Mouse (Mus musculus): Measurements from ENCODE around the gene Hist1h2ai. TPM values are rescaled to one million over a fixed set of nuclear protein-coding genes. Genes with fewer than 3 reads are reported as not detected.

Hist1h2ai gene
- total and polyA plus RNA-seq, 3 experiments: 6.3 to 880 TPM; not detected in 1

- in situ Hi-C loops (cut with MboI; ENCODE audit: low pct_ligation_motif_present, low pct_unique_long_range_greater_than_20kb, low sequenced_read_pairs): loop anchor here (25.0 kb wide), 2 partner anchors 214 to 336 kb away; partner anchors contain the start of gene Zfp184
- DNase-seq (ENCODE audit: extremely low read depth): no peak
- dilution Hi-C loops (cut with MboI; ENCODE audit: extremely low pct_ligation_motif_present, extremely low pct_unique_long_range_greater_than_20kb, low sequenced_read_pairs): no loop called here
These were observed 7.0 kb downstream of the Hist1h2ai start for GRCm38 (mm10) chr13:21722993-21723836.

GRCm38 (mm10) chr13:21727948-21728572 lies 11.8 kb downstream of the Hist1h2ai start:
- in situ Hi-C loops (cut with MboI; ENCODE audit: low pct_ligation_motif_present, low pct_unique_long_range_greater_than_20kb, low sequenced_read_pairs): loop anchor here (25.0 kb wide), 1 partner anchor 1834 kb away; the partner anchor contains the start of genes Hist1h1d, Hist1h2ad, Hist1h2ae and Hist1h2bf
- dilution Hi-C loops (cut with MboI; ENCODE audit: extremely low pct_ligation_motif_present, extremely low pct_unique_long_range_greater_than_20kb, low sequenced_read_pairs): no loop called here
- no peaks in the 10 kb centered on the region for H3K36me3 ChIP-seq (replicated peaks in 1 of 2; ENCODE audit: control insufficient read depth in 1 of 2, insufficient read depth in 1 of 2, low read length in 1 of 2)
- DNase-seq (ENCODE audit: extremely low read depth): no peak
- H3K9ac ChIP-seq (ENCODE audit: insufficient read depth, low read depth): no peak overlapping the region
- no peak overlapping the region for H3K4me3 ChIP-seq (replicated peaks in 1 of 3; ENCODE audit: low read depth in 2 of 3, low read length in 2 of 3, poor library complexity in 1 of 3)
- no peak overlapping the region for H3K27ac ChIP-seq (ENCODE audit: insufficient read depth, low read depth)
- no peaks in the 10 kb centered on the region for H3K27me3 ChIP-seq (replicated peaks)
- no peaks in the 10 kb centered on the region for H3K79me2 ChIP-seq (replicated peaks; ENCODE audit: control insufficient read depth, extremely low read depth, insufficient read depth, poor library complexity, severe bottlenecking)
- H3K4me1 ChIP-seq (ENCODE audit: control insufficient read depth in 1 of 2, insufficient read depth in 2 of 2): peaks cover under 1 to 7% of the 10 kb centered on the region in 2 experiments; a peak in 3 of 4 replicates
- H3K4me2 ChIP-seq (ENCODE audit: insufficient read depth, low read depth, poor library complexity, severe bottlenecking): no peak overlapping the region
- no peaks in the 10 kb centered on the region for H3K9me3 ChIP-seq (replicated peaks; ENCODE audit: low read length)
- TF ChIP-seq MAZ (IDR thresholded peaks at IDR 0.05; ENCODE audit: low read depth, low read length) (no peak), UBTF (IDR thresholded peaks at IDR 0.05; ENCODE audit: low read depth, low read length) (no peak), HCFC1 (IDR thresholded peaks at IDR 0.05; ENCODE audit: low read depth, low read length) (no peak), CHD2 (IDR thresholded peaks at IDR 0.05; ENCODE audit: low read length) (no peak), MYC (IDR thresholded peaks at IDR 0.05; ENCODE audit: low read depth, low read length) (no peak), ELF1 (IDR thresholded peaks at IDR 0.05; ENCODE audit: low read depth, low read length) (no peak)

More at GRCm38 (mm10) chr13:21722993-21723836, 7.0 kb downstream of the Hist1h2ai start:
- H3K79me2 ChIP-seq (replicated peaks; ENCODE audit: control insufficient read depth, extremely low read depth, insufficient read depth, poor library complexity, severe bottlenecking): no peaks in the 10 kb centered on the region
- peaks cover 2 to 28% of the 10 kb centered on the region in 2 experiments; a peak in 2 of 4 replicates for H3K4me1 ChIP-seq (ENCODE audit: control insufficient read depth in 1 of 2, insufficient read depth in 2 of 2)
- H3K36me3 ChIP-seq (replicated peaks in 1 of 2; ENCODE audit: control insufficient read depth in 1 of 2, insufficient read depth in 1 of 2, low read length in 1 of 2): no peaks in the 10 kb centered on the region
- TF ChIP-seq ZNF384 (IDR thresholded peaks at IDR 0.05; ENCODE audit: low read depth, low read length): peak; percentile 93
- no peak for TF ChIP-seq ZKSCAN1 (IDR thresholded peaks at IDR 0.05; ENCODE audit: borderline replicate concordance, low read depth, low read length)
- 0 out of 2 replicates have a peak, but pooled peaks have one; percentile 5 for TF ChIP-seq TBP (conservative IDR thresholded peaks at IDR 0.05; ENCODE audit: low read depth, low read length)
- peak in 1 of 2 experiments; percentile 48; a peak in 2 of 4 replicates for TF ChIP-seq CTCF (conservative IDR thresholded peaks at IDR 0.05 in 1 of 2, IDR thresholded peaks at IDR 0.05 in 1 of 2; ENCODE audit: low read depth in 2 of 2, low read length in 2 of 2)
- TF ChIP-seq CHD1 (IDR thresholded peaks at IDR 0.05; ENCODE audit: low read depth, low read length): peak; percentile 55; the same call in 1 of the 2 replicates
- H3K9me3 ChIP-seq (replicated peaks; ENCODE audit: low read length): no peaks in the 10 kb centered on the region
- H3K27me3 ChIP-seq (replicated peaks): no peaks in the 10 kb centered on the region
- H3K4me2 ChIP-seq (ENCODE audit: insufficient read depth, low read depth, poor library complexity, severe bottlenecking): no peak overlapping the region; the same call in 1 of the 2 replicates
- H3K4me3 ChIP-seq (replicated peaks in 1 of 3; ENCODE audit: low read depth in 2 of 3, low read length in 2 of 3, poor library complexity in 1 of 3): no peak overlapping the region
- H3K9ac ChIP-seq (ENCODE audit: insufficient read depth, low read depth): peak overlapping the region; percentile 80
- no peak overlapping the region for H3K27ac ChIP-seq (ENCODE audit: insufficient read depth, low read depth)

Data from CH12.LX (cell line).